Mouse (Mus musculus): ENCODE data around the gene Slfnl1.

The Slfnl1 gene

GRCm38 (mm10) chr4:120581711-120582110 lies 49.7 kb downstream of the Slfnl1 start:
- no peak for ATAC-seq (ENCODE audit: low TSS enrichment)
